8 mouse cellular contexts compared by ENCODE assay signal in genomic region chr2:34904849-34905542, GRCm38 (mm10). TPM values are rescaled to one million over a fixed set of nuclear protein-coding genes. Genes with fewer than 3 reads are reported as not detected.
A peak's percentile ranks its signal among the peaks of the same experiment; 100 is the strongest.
DNase-seq lines count a peak whose midpoint lies in the region; ATAC-seq and TF ChIP-seq lines count a peak whose summit lies in the region.

No protein-coding gene starts in this region.

- no peaks in the 10 kb centered on the region for H3K36me3 ChIP-seq in heart, embryonic 12.5 days
- no peaks in the 10 kb centered on the region for H3K36me3 ChIP-seq in kidney, postnatal 0 days (ENCODE audit: insufficient read depth, low read length)
- H3K36me3 ChIP-seq in liver, embryonic 11.5 days (ENCODE audit: control insufficient read depth, insufficient read depth, low read length): no peaks in the 10 kb centered on the region
- no peaks in the 10 kb centered on the region; the same call in 1 of the 2 replicates for H3K36me3 ChIP-seq in stomach, embryonic 14.5 days (ENCODE audit: control insufficient read depth, insufficient read depth, low read length)

- H3K4me3 ChIP-seq in heart, embryonic 12.5 days: peak overlapping the region; percentile 37
- peak overlapping the region; percentile 29; the same call in 1 of the 2 replicates for H3K4me3 ChIP-seq in kidney, postnatal 0 days (replicated peaks; ENCODE audit: low read depth, low read length)
- peak overlapping the region; percentile 39 for H3K4me3 ChIP-seq in liver, embryonic 11.5 days (ENCODE audit: low read depth, low read length)
- H3K4me3 ChIP-seq in stomach, embryonic 14.5 days (ENCODE audit: low read depth, low read length): peak overlapping the region; percentile 30

- peaks cover 4% of the 10 kb centered on the region; the same call in 1 of the 2 replicates for H3K27me3 ChIP-seq in heart, embryonic 12.5 days (replicated peaks)
- H3K27me3 ChIP-seq in kidney, postnatal 0 days (ENCODE audit: insufficient read depth, low read length): no peaks in the 10 kb centered on the region
- H3K27me3 ChIP-seq in liver, embryonic 11.5 days (replicated peaks; ENCODE audit: control insufficient read depth, insufficient read depth, low read length): no peaks in the 10 kb centered on the region
- no peaks in the 10 kb centered on the region for H3K27me3 ChIP-seq in stomach, embryonic 14.5 days (ENCODE audit: control insufficient read depth, insufficient read depth, low read length)

- 1% methylated on average over 34 of the region's 34 CpGs for WGBS in heart, embryonic 12.5 days
- 2% methylated on average over 34 of the region's 34 CpGs for WGBS in kidney, postnatal 0 days
- WGBS in liver, embryonic 11.5 days: under 1% methylated on average over 34 of the region's 34 CpGs
- WGBS in stomach, embryonic 14.5 days: under 1% methylated on average over 34 of the region's 34 CpGs

- H3K9ac ChIP-seq in heart, embryonic 12.5 days: peak overlapping the region; percentile 67; the same call in 1 of the 2 replicates
- no peak overlapping the region for H3K9ac ChIP-seq in kidney, postnatal 0 days (ENCODE audit: low read depth, low read length)
- H3K9ac ChIP-seq in liver, embryonic 11.5 days (ENCODE audit: low read depth, low read length): peak overlapping the region; percentile 56; the same call in 1 of the 2 replicates
- no peak overlapping the region for H3K9ac ChIP-seq in stomach, embryonic 14.5 days (replicated peaks; ENCODE audit: low read depth, low read length)

- TF ChIP-seq CTCF in kidney, postnatal 0 days (IDR thresholded peaks at IDR 0.05; ENCODE audit: low read depth): no peak

- ATAC-seq in erythroid progenitor cell, adult 5-6 weeks (replicated peaks; ENCODE audit: low FRiP score, poor library complexity, severe bottlenecking): peak; percentile 89
- peak; percentile 97 for ATAC-seq in heart, embryonic 12.5 days (ENCODE audit: insufficient number of reproducible peaks, low FRiP score)
- ATAC-seq in kidney, postnatal 0 days (replicated peaks; ENCODE audit: low FRiP score, low read depth): peak; percentile 97
- peak; percentile 96 for ATAC-seq in liver, embryonic 11.5 days (replicated peaks; ENCODE audit: low FRiP score)
- peak; percentile 98 for ATAC-seq in stomach, embryonic 14.5 days (ENCODE audit: insufficient number of reproducible peaks, insufficient read depth, low FRiP score, low read depth)

- H3K9me3 ChIP-seq in heart, embryonic 12.5 days (replicated peaks): no peaks in the 10 kb centered on the region
- H3K9me3 ChIP-seq in kidney, postnatal 0 days (replicated peaks; ENCODE audit: low read length): no peaks in the 10 kb centered on the region
- H3K9me3 ChIP-seq in liver, embryonic 11.5 days (ENCODE audit: control insufficient read depth, low read length): no peaks in the 10 kb centered on the region
- H3K9me3 ChIP-seq in stomach, embryonic 14.5 days (ENCODE audit: control insufficient read depth, low read depth, low read length): no peaks in the 10 kb centered on the region

- peaks cover 23% of the 10 kb centered on the region for H3K4me1 ChIP-seq in heart, embryonic 12.5 days (replicated peaks)
- H3K4me1 ChIP-seq in kidney, postnatal 0 days (replicated peaks; ENCODE audit: insufficient read depth, low read length): no peaks in the 10 kb centered on the region
- peaks cover 24% of the 10 kb centered on the region for H3K4me1 ChIP-seq in liver, embryonic 11.5 days (replicated peaks; ENCODE audit: control insufficient read depth, insufficient read depth, low read length)
- H3K4me1 ChIP-seq in stomach, embryonic 14.5 days (ENCODE audit: control insufficient read depth, insufficient read depth, low read length): 0 out of 2 replicates have a peak, but pooled peaks cover 3% of the 10 kb centered on the region

- no peak overlapping the region; the same call in 1 of the 2 replicates for H3K27ac ChIP-seq in heart, embryonic 12.5 days (ENCODE audit: poor library complexity, severe bottlenecking)
- H3K27ac ChIP-seq in kidney, postnatal 0 days: peak overlapping the region; percentile 47; the same call in 1 of the 2 replicates
- H3K27ac ChIP-seq in liver, embryonic 11.5 days (ENCODE audit: low read depth, low read length): peak overlapping the region; percentile 38; the same call in 1 of the 2 replicates
- H3K27ac ChIP-seq in stomach, embryonic 14.5 days (ENCODE audit: low read length): 0 out of 2 replicates have a peak overlapping the region, but pooled peaks have one; percentile 58

- H3K4me2 ChIP-seq in heart, embryonic 12.5 days: peak overlapping the region; percentile 79
- peak overlapping the region; percentile 63 for H3K4me2 ChIP-seq in kidney, postnatal 0 days (ENCODE audit: low read length)
- peak overlapping the region; percentile 81 for H3K4me2 ChIP-seq in liver, embryonic 11.5 days
- H3K4me2 ChIP-seq in stomach, embryonic 14.5 days (replicated peaks; ENCODE audit: low read depth, low read length): peak overlapping the region; percentile 56

- peak; percentile 98 for DNase-seq in CD4-positive helper T cell, adult 2 months (ENCODE audit: low read depth, low spot score)
- peak; percentile 97 for DNase-seq in brain, embryonic 18.5 days (ENCODE audit: low read depth, low spot score)
- DNase-seq in kidney, postnatal 0 days (ENCODE audit: low spot score): peak; percentile 99
- DNase-seq in liver, embryonic 11.5 days (ENCODE audit: low spot score): peak; percentile 98
- peak; percentile 98 for DNase-seq in naive thymus-derived CD4-positive, alpha-beta T cell, adult 2 months (ENCODE audit: low read depth)

RNA-seq across cellular contexts. Expression of gene Phf19, which starts 8.8 kb away (rescaled TPM):
- total RNA-seq in erythroid progenitor cell, adult 5-6 weeks (2015; ENCODE audit: low replicate concordance): 2.5 TPM in 1 of 2 replicates, not detected in the other
- 1.4 and 2.2 TPM in 2 replicates for total RNA-seq in erythroid progenitor cell, adult 5-6 weeks (2017; ENCODE audit: low replicate concordance)
- 2.6 and 3.2 TPM in 2 replicates for polyA plus RNA-seq in heart, embryonic 12.5 days (2016; fragmentation: Nextera tagmentation; extraction: Ambion mirVana)
- polyA plus RNA-seq in kidney, postnatal 0 days (2015; fragmentation: Nextera tagmentation; extraction: Ambion mirVana): 6.8 and 8.7 TPM in 2 replicates
- 4.5 and 5.2 TPM in 2 replicates for polyA plus RNA-seq in liver, embryonic 11.5 days (2014; fragmentation: Nextera tagmentation; extraction: Ambion mirVana)
- polyA plus RNA-seq in stomach, embryonic 14.5 days (2014; fragmentation: Nextera tagmentation; extraction: Ambion mirVana): 8.2 and 11.9 TPM in 2 replicates

RNA-seq across cellular contexts. Expression of gene Psmd5, which starts 30.2 kb away (rescaled TPM):
- 56.6 and 66.0 TPM in 2 replicates for total RNA-seq in erythroid progenitor cell, adult 5-6 weeks (2015; ENCODE audit: low replicate concordance)
- 37.2 and 65.2 TPM in 2 replicates for total RNA-seq in erythroid progenitor cell, adult 5-6 weeks (2017; ENCODE audit: low replicate concordance)
- polyA plus RNA-seq in heart, embryonic 12.5 days (2016; fragmentation: Nextera tagmentation; extraction: Ambion mirVana): 59.7 and 60.0 TPM in 2 replicates
- 92.0 and 104 TPM in 2 replicates for polyA plus RNA-seq in kidney, postnatal 0 days (2015; fragmentation: Nextera tagmentation; extraction: Ambion mirVana)
- polyA plus RNA-seq in liver, embryonic 11.5 days (2014; fragmentation: Nextera tagmentation; extraction: Ambion mirVana): 138 and 147 TPM in 2 replicates
- polyA plus RNA-seq in stomach, embryonic 14.5 days (2014; fragmentation: Nextera tagmentation; extraction: Ambion mirVana): 95.0 and 99.2 TPM in 2 replicates

RNA-seq across cellular contexts. Expression of gene Cutal, which starts 30.8 kb away (rescaled TPM):
- not detected in 2 replicates for total RNA-seq in erythroid progenitor cell, adult 5-6 weeks (2015; ENCODE audit: low replicate concordance)
- total RNA-seq in erythroid progenitor cell, adult 5-6 weeks (2017; ENCODE audit: low replicate concordance): not detected in 2 replicates
- polyA plus RNA-seq in heart, embryonic 12.5 days (2016; fragmentation: Nextera tagmentation; extraction: Ambion mirVana): not detected in 2 replicates
- polyA plus RNA-seq in kidney, postnatal 0 days (2015; fragmentation: Nextera tagmentation; extraction: Ambion mirVana): 19.0 and 19.3 TPM in 2 replicates
- polyA plus RNA-seq in liver, embryonic 11.5 days (2014; fragmentation: Nextera tagmentation; extraction: Ambion mirVana): 2.5 and 2.7 TPM in 2 replicates
- 0.56 and 0.59 TPM in 2 replicates for polyA plus RNA-seq in stomach, embryonic 14.5 days (2014; fragmentation: Nextera tagmentation; extraction: Ambion mirVana)

RNA-seq across cellular contexts. Expression of gene Traf1, which starts 56.6 kb away (rescaled TPM):
- 1.1 and 1.3 TPM in 2 replicates for total RNA-seq in erythroid progenitor cell, adult 5-6 weeks (2015; ENCODE audit: low replicate concordance)
- 1.3 TPM in 1 of 2 replicates, not detected in the other for total RNA-seq in erythroid progenitor cell, adult 5-6 weeks (2017; ENCODE audit: low replicate concordance)
- polyA plus RNA-seq in heart, embryonic 12.5 days (2016; fragmentation: Nextera tagmentation; extraction: Ambion mirVana): 1.2 and 1.3 TPM in 2 replicates
- polyA plus RNA-seq in kidney, postnatal 0 days (2015; fragmentation: Nextera tagmentation; extraction: Ambion mirVana): 18.6 and 20.6 TPM in 2 replicates
- 0.38 TPM in 2 replicates for polyA plus RNA-seq in liver, embryonic 11.5 days (2014; fragmentation: Nextera tagmentation; extraction: Ambion mirVana)
- 3.7 and 4.3 TPM in 2 replicates for polyA plus RNA-seq in stomach, embryonic 14.5 days (2014; fragmentation: Nextera tagmentation; extraction: Ambion mirVana)

Comparison
In these comparisons a context has a peak if more than half of its experiments do, and no peak if none do; other contexts are left out.
1. H3K9ac ChIP-seq: peak in heart, embryonic 12.5 days (single experiment) and liver, embryonic 11.5 days (single experiment); none in kidney, postnatal 0 days (single experiment) and stomach, embryonic 14.5 days (single experiment).
2. Peak in every context shown above with its lines, with median percentiles within 50 percentile points of each other: DNase-seq, ATAC-seq, H3K4me2 ChIP-seq and H3K4me3 ChIP-seq.